ENCODE assay signal across 7 mouse cellular contexts in genomic region chr17:31901461-31902204, GRCm38 (mm10). TPM values are rescaled to one million over a fixed set of nuclear protein-coding genes. Genes with fewer than 3 reads are reported as not detected.
DNase-seq lines count a peak whose midpoint lies in the region; ATAC-seq lines count a peak whose summit lies in the region.

No protein-coding gene starts in this region.

- ATAC-seq in activated CD4-positive, CD25-positive, alpha-beta regulatory T cell, adult 4 months: no peak

- DNase-seq in 3T3-L1 (ENCODE audit: low read depth, low spot score): peak; percentile 67
- DNase-seq in c-Kit-positive CD71-positive TER-119-negative erythroid progenitor cells, embryonic 14.5 days (ENCODE audit: low read depth): peak; percentile 51
- peak; percentile 83 to 94 for DNase-seq in kidney, adult 8-10 months
- DNase-seq in lung, adult 18-20 months: peak; percentile 80 to 85
- DNase-seq in frontal cortex, postnatal 25 days (ENCODE audit: low spot score in 2 of 2): no peak
- no peak for DNase-seq in left cerebral cortex, adult 8-10 months (ENCODE audit: low spot score in 2 of 2)

RNA-seq across cellular contexts. Expression of gene Sik1, which starts 46.0 kb away (rescaled TPM):
- 10 to 100 TPM; 14.3 to 21.7 (median 18.2) TPM for total RNA-seq in left cerebral cortex, adult 8-10 months (2022)
- 1 to 10 TPM; 3.2 to 4.1 TPM for polyA plus RNA-seq in activated CD4-positive, CD25-positive, alpha-beta regulatory T cell, adult 4 months (2017; shearing (Covaris generic))

Comparison
In these comparisons a context has a peak if more than half of its experiments do, and no peak if none do; other contexts are left out.
1. DNase-seq: peak in 3T3-L1 (single experiment), c-Kit-positive CD71-positive TER-119-negative erythroid progenitor cells, embryonic 14.5 days (single experiment), kidney, adult 8-10 months (2 of 2) and lung, adult 18-20 months (2 of 2); none in frontal cortex, postnatal 25 days (0 of 2) and left cerebral cortex, adult 8-10 months (0 of 2).